Mouse (Mus musculus): ENCODE results near the gene Stoml2.

DNA sequence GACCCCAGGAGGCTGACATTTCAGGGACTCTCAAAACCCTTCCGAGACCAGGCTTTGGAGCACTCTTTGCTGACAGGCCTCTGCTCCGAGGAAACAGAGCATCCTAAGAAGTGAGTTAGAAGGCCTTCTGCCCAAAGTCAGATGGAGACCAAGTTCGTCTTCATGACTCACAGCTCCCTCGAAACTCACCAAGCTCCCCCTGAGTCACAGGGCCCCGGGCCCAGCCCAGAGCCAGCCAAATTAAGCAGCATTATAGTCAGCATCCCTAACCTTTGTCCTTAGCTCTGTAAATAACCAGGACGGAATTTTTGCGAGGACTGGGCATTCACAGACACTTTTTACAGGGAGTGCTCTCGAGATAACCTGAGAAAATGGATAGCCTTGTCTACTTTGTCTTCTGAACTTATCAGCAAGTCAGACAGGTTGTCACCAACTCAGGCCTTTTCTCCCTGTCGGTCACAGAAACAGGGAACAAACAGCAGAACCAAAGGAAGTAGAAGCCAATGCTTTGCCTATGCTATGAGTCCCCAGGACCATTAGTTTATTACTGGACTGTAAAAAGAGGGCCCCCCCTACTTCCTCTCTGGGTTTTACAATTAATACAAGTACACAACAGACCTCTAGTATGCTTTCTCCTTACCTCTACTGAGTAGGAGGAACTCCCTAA is 9.5 kb upstream of the Stoml2 start:
- TF ChIP-seq CTCF (IDR thresholded peaks at IDR 0.05) (no peak), EP300 (IDR thresholded peaks at IDR 0.05) (no peak)

Data from lung, postnatal 0 days (tissue).